Mouse (Mus musculus): ENCODE measurements at regions not wholly inside any gene's neighbourhood (a gene's known extent, or its start where the extent isn't known, plus 50 kb on each side); places are given as distances from the start of the nearest gene placed in this dataset.

GRCm38 (mm10) chr2:147650229-147650628, 288.5 kb downstream of the Pax1 start:
- no peaks in the 10 kb centered on the region for H3K9me3 ChIP-seq (replicated peaks; ENCODE audit: control insufficient read depth, low read length)
- WGBS: 83% methylated on average over 3 of the region's 3 CpGs
- no peaks in the 10 kb centered on the region for H3K4me1 ChIP-seq (ENCODE audit: control insufficient read depth, insufficient read depth, low read length)
- no peak overlapping the region for H3K27ac ChIP-seq (ENCODE audit: low read depth, low read length)
- no peak for DNase-seq (ENCODE audit: low spot score)
- H3K4me3 ChIP-seq (ENCODE audit: low read depth, low read length): no peak overlapping the region
- no peaks in the 10 kb centered on the region for H3K36me3 ChIP-seq (ENCODE audit: control insufficient read depth, insufficient read depth, low read length)
- H3K27me3 ChIP-seq (replicated peaks; ENCODE audit: control insufficient read depth, insufficient read depth, low read length): no peaks in the 10 kb centered on the region
- ATAC-seq: no peak
- no peak overlapping the region for H3K9ac ChIP-seq (ENCODE audit: low read length)
- H3K4me2 ChIP-seq (ENCODE audit: low read length): no peak overlapping the region

GRCm38 (mm10) chr2:147647972-147648371, 286.2 kb downstream of the Pax1 start:
- DNase-seq (ENCODE audit: low spot score) (no peak), ATAC-seq (no peak)
- Histone ChIP-seq H3K4me1 (ENCODE audit: control insufficient read depth, insufficient read depth, low read length) (no peaks in the 10 kb centered on the region), H3K36me3 (ENCODE audit: control insufficient read depth, insufficient read depth, low read length) (no peaks in the 10 kb centered on the region), H3K27ac (ENCODE audit: low read depth, low read length) (no peak overlapping the region), H3K9ac (ENCODE audit: low read length) (no peak overlapping the region), H3K9me3 (replicated peaks; ENCODE audit: control insufficient read depth, low read length) (no peaks in the 10 kb centered on the region), H3K4me3 (ENCODE audit: low read depth, low read length) (no peak overlapping the region), H3K27me3 (replicated peaks; ENCODE audit: control insufficient read depth, insufficient read depth, low read length) (no peaks in the 10 kb centered on the region), H3K4me2 (ENCODE audit: low read length) (no peak overlapping the region)
- 91% methylated on average over 8 of the region's 8 CpGs for WGBS

GRCm38 (mm10) chr2:147647506-147647905, 285.8 kb downstream of the Pax1 start:
- Histone ChIP-seq H3K27ac (ENCODE audit: low read depth, low read length) (no peak overlapping the region), H3K4me2 (ENCODE audit: low read length) (no peak overlapping the region), H3K4me3 (ENCODE audit: low read depth, low read length) (no peak overlapping the region), H3K36me3 (ENCODE audit: control insufficient read depth, insufficient read depth, low read length) (no peaks in the 10 kb centered on the region), H3K9me3 (replicated peaks; ENCODE audit: control insufficient read depth, low read length) (no peaks in the 10 kb centered on the region), H3K27me3 (replicated peaks; ENCODE audit: control insufficient read depth, insufficient read depth, low read length) (no peaks in the 10 kb centered on the region), H3K4me1 (ENCODE audit: control insufficient read depth, insufficient read depth, low read length) (no peaks in the 10 kb centered on the region), H3K9ac (ENCODE audit: low read length) (no peak overlapping the region)
- WGBS: 85% methylated on average over 4 of the region's 4 CpGs
- no peak for ATAC-seq
- no peak for DNase-seq (ENCODE audit: low spot score)

DNA sequence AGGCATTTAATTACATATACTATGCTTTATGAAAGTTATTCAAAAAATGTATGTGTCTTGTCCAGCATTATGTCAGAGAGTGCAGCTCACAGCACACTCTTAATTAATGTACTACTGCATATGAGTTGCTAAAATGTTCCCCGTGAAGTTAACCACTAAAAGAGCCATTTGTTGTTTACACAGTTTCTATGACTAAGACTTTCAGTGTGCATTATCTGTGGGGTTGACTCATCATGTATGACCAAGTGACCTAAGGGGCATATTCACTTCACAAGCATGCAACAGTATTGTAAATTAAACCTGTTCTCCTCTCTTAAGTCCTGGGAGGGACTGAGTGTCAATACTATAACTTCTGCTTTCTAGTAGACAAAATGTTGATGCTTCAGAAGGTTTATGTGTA, 276.2 kb downstream of the Pax1 start:
- ATAC-seq: no peak
- Histone ChIP-seq H3K4me1 (ENCODE audit: control insufficient read depth, insufficient read depth, low read length) (no peaks in the 10 kb centered on the region), H3K4me3 (ENCODE audit: low read depth, low read length) (no peak overlapping the region), H3K36me3 (ENCODE audit: control insufficient read depth, insufficient read depth, low read length) (no peaks in the 10 kb centered on the region), H3K9me3 (replicated peaks; ENCODE audit: control insufficient read depth, low read length) (no peaks in the 10 kb centered on the region), H3K27ac (ENCODE audit: low read depth, low read length) (no peak overlapping the region), H3K27me3 (replicated peaks; ENCODE audit: control insufficient read depth, insufficient read depth, low read length) (no peaks in the 10 kb centered on the region), H3K9ac (ENCODE audit: low read length) (no peak overlapping the region), H3K4me2 (ENCODE audit: low read length) (no peak overlapping the region)
- WGBS: 65% methylated on average over 1 of the region's 1 CpGs
- DNase-seq (ENCODE audit: low spot score): no peak

DNA sequence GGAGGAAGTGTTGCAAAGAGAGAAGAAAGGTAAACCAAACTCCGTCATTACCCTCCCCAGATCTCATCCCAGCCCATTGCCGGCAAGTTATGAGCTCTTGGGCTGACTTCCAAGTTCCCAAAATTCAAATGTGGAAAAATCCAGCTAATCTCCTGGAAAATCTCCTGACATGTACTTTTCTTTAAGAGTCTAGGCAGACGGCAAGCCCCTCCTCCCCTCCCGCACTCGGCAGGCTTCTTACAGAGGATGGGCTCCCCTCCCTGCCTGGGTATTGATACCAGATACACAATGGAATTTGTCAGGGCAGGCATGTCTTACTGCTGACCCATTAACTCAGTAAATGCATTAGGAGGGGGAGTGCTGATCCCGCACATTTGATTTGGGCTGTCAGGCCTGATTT, 271.0 kb downstream of the Pax1 start:
- H3K27me3 ChIP-seq (replicated peaks; ENCODE audit: control insufficient read depth, insufficient read depth, low read length): no peaks in the 10 kb centered on the region
- no peak overlapping the region for H3K4me2 ChIP-seq (ENCODE audit: low read length)
- no peak overlapping the region for H3K9ac ChIP-seq (ENCODE audit: low read length)
- H3K36me3 ChIP-seq (ENCODE audit: control insufficient read depth, insufficient read depth, low read length): no peaks in the 10 kb centered on the region
- H3K4me1 ChIP-seq (ENCODE audit: control insufficient read depth, insufficient read depth, low read length): no peaks in the 10 kb centered on the region
- 32% methylated on average over 6 of the region's 6 CpGs for WGBS
- no peak overlapping the region for H3K27ac ChIP-seq (ENCODE audit: low read depth, low read length)
- H3K4me3 ChIP-seq (ENCODE audit: low read depth, low read length): no peak overlapping the region
- no peak for ATAC-seq
- H3K9me3 ChIP-seq (replicated peaks; ENCODE audit: control insufficient read depth, low read length): no peaks in the 10 kb centered on the region
- DNase-seq (ENCODE audit: low spot score): no peak

GRCm38 (mm10) chr2:147629716-147630115, 268.0 kb downstream of the Pax1 start:
- Histone ChIP-seq H3K27ac (ENCODE audit: low read depth, low read length) (no peak overlapping the region), H3K36me3 (ENCODE audit: control insufficient read depth, insufficient read depth, low read length) (no peaks in the 10 kb centered on the region)
- no peak for ATAC-seq

GRCm38 (mm10) chr2:147627096-147627495, 265.4 kb downstream of the Pax1 start:
- H3K27me3 ChIP-seq (replicated peaks; ENCODE audit: control insufficient read depth, insufficient read depth, low read length): no peaks in the 10 kb centered on the region
- no peak overlapping the region for H3K27ac ChIP-seq (ENCODE audit: low read depth, low read length)
- no peak for DNase-seq (ENCODE audit: low spot score)
- H3K36me3 ChIP-seq (ENCODE audit: control insufficient read depth, insufficient read depth, low read length): no peaks in the 10 kb centered on the region
- H3K4me3 ChIP-seq (ENCODE audit: low read depth, low read length): no peak overlapping the region
- H3K9me3 ChIP-seq (replicated peaks; ENCODE audit: control insufficient read depth, low read length): no peaks in the 10 kb centered on the region
- WGBS: 90% methylated on average over 5 of the region's 5 CpGs
- no peak overlapping the region for H3K4me2 ChIP-seq (ENCODE audit: low read length)
- no peak overlapping the region for H3K9ac ChIP-seq (ENCODE audit: low read length)
- ATAC-seq: no peak
- no peaks in the 10 kb centered on the region for H3K4me1 ChIP-seq (ENCODE audit: control insufficient read depth, insufficient read depth, low read length)

More at GRCm38 (mm10) chr2:147629716-147630115, 268.0 kb downstream of the Pax1 start:
- no peaks in the 10 kb centered on the region for H3K27me3 ChIP-seq (replicated peaks; ENCODE audit: control insufficient read depth, insufficient read depth, low read length)
- no peak for DNase-seq (ENCODE audit: low spot score)
- no peak overlapping the region for H3K4me2 ChIP-seq (ENCODE audit: low read length)
- WGBS: 86% methylated on average over 3 of the region's 3 CpGs
- H3K9ac ChIP-seq (ENCODE audit: low read length): no peak overlapping the region
- no peak overlapping the region for H3K4me3 ChIP-seq (ENCODE audit: low read depth, low read length)
- H3K4me1 ChIP-seq (ENCODE audit: control insufficient read depth, insufficient read depth, low read length): no peaks in the 10 kb centered on the region
- H3K9me3 ChIP-seq (replicated peaks; ENCODE audit: control insufficient read depth, low read length): no peaks in the 10 kb centered on the region

DNA sequence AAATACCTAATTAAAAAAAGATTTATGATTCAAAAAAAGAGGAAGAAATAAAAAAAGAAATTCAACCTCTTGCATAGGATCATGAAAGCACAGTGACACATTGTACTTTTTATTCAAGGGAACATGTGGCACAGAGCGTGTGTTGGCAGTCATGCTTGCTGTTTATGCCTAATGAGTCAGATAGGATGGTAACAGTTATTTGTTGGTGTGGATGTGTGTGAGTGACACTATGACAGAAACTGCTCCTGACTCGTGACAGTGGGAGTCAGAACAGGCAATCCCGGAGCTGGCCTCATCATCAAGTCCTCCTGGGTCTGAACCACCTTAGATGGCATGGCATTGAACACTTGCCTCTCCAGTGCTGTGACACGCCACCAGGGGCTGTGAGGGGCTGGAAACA, 261.4 kb downstream of the Pax1 start:
- no peaks in the 10 kb centered on the region for H3K36me3 ChIP-seq (ENCODE audit: control insufficient read depth, insufficient read depth, low read length)
- WGBS: 75% methylated on average over 4 of the region's 4 CpGs
- DNase-seq (ENCODE audit: low spot score): no peak

DNA sequence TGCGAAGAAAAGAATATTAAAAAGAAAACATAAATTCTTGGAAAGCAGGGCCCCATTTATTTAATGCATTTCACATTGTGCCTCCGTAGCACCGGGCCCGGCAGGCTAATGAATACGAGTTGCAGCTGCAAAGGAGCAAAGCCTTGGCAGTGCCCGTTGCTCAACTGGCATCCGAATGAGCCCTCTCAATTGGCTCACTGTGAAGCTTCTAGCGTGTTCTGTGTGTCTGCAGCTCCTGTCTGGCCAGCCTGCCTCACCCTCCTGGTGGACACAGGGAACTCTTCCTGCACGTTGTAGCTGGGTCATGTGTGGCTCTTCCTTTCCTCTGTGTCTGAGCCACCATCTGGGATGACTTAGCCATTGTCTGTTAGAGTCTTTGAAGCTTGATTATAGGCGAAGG, 256.1 kb downstream of the Pax1 start:
- DNase-seq (ENCODE audit: low spot score) (peak; percentile 36), ATAC-seq (no peak)
- H3K4me1 ChIP-seq (ENCODE audit: control insufficient read depth, insufficient read depth, low read length): no peaks in the 10 kb centered on the region
- H3K36me3 ChIP-seq (ENCODE audit: control insufficient read depth, insufficient read depth, low read length): no peaks in the 10 kb centered on the region
- no peak overlapping the region for H3K27ac ChIP-seq (ENCODE audit: low read depth, low read length)
- no peak overlapping the region for H3K9ac ChIP-seq (ENCODE audit: low read length)
- H3K4me2 ChIP-seq (ENCODE audit: low read length): no peak overlapping the region
- H3K9me3 ChIP-seq (replicated peaks; ENCODE audit: control insufficient read depth, low read length): no peaks in the 10 kb centered on the region
- H3K4me3 ChIP-seq (ENCODE audit: low read depth, low read length): no peak overlapping the region
- H3K27me3 ChIP-seq (replicated peaks; ENCODE audit: control insufficient read depth, insufficient read depth, low read length): no peaks in the 10 kb centered on the region
- WGBS: 62% methylated on average over 10 of the region's 10 CpGs

More for the DNA sequence above, 261.4 kb downstream of the Pax1 start:
- H3K9me3 ChIP-seq (replicated peaks; ENCODE audit: control insufficient read depth, low read length): no peaks in the 10 kb centered on the region
- H3K27ac ChIP-seq (ENCODE audit: low read depth, low read length): no peak overlapping the region
- H3K4me1 ChIP-seq (ENCODE audit: control insufficient read depth, insufficient read depth, low read length): no peaks in the 10 kb centered on the region
- no peaks in the 10 kb centered on the region for H3K27me3 ChIP-seq (replicated peaks; ENCODE audit: control insufficient read depth, insufficient read depth, low read length)
- ATAC-seq: no peak
- no peak overlapping the region for H3K9ac ChIP-seq (ENCODE audit: low read length)
- no peak overlapping the region for H3K4me3 ChIP-seq (ENCODE audit: low read depth, low read length)
- H3K4me2 ChIP-seq (ENCODE audit: low read length): no peak overlapping the region

GRCm38 (mm10) chr2:147610343-147610742, 248.6 kb downstream of the Pax1 start:
- Histone ChIP-seq H3K9ac (ENCODE audit: low read length) (no peak overlapping the region), H3K9me3 (replicated peaks; ENCODE audit: control insufficient read depth, low read length) (no peaks in the 10 kb centered on the region), H3K36me3 (ENCODE audit: control insufficient read depth, insufficient read depth, low read length) (no peaks in the 10 kb centered on the region), H3K27ac (ENCODE audit: low read depth, low read length) (no peak overlapping the region), H3K4me3 (ENCODE audit: low read depth, low read length) (no peak overlapping the region), H3K4me1 (ENCODE audit: control insufficient read depth, insufficient read depth, low read length) (no peaks in the 10 kb centered on the region), H3K27me3 (replicated peaks; ENCODE audit: control insufficient read depth, insufficient read depth, low read length) (no peaks in the 10 kb centered on the region), H3K4me2 (ENCODE audit: low read length) (no peak overlapping the region)
- ATAC-seq (no peak), DNase-seq (ENCODE audit: low spot score) (no peak)

Data from forebrain, embryonic 14.5 days (tissue).